11 mouse cellular contexts compared by ENCODE assay signal in the genomic region with DNA sequence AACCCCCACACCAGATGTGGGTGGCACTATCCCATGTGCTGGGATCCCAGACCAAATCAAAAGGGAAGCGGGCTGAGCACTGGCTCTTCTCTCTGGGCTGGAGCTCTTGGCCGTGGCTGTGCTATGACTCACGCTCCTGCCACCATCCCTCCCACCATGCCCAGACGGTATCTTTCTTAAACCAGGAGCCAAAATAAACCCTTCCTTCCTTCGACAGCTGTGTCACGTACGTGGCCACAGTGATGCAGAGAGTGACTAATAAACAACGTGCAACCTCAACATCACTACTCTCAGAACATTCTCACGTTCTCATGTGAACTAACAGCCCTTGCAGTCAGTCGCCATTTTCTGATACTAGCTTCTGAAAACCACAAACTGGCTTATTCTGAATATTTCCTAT. TPM values are rescaled to one million over a fixed set of nuclear protein-coding genes. Genes with fewer than 3 reads are reported as not detected.
DNase-seq lines count a peak whose midpoint lies in the region; ATAC-seq lines count a peak whose summit lies in the region.
"Had no signal": no experiment of that assay in that cellular context is flagged by ENCODE, and none has a peak within 500 bp of the region (broad histone marks: within the 10 kb centered on the region; RNA-seq: fewer than 3 reads in every experiment).

No protein-coding gene starts in this region.

- peak; percentile 30 to 69 for DNase-seq in frontal cortex, adult 2 months (ENCODE audit: extremely low spot score in 1 of 2, low spot score in 1 of 2)
- DNase-seq in frontal cortex, postnatal 14 days (ENCODE audit: low spot score in 2 of 2) = no peak
- DNase-seq in MN1 (ENCODE audit: low spot score) = peak; percentile 44
- peak; percentile 99 for DNase-seq in fibroblast of lung, adult 2 months (ENCODE audit: low read depth)
- peak; percentile 23 for DNase-seq in lung, postnatal 25 days (ENCODE audit: low spot score)
- DNase-seq in testis, postnatal 14 days (ENCODE audit: low spot score) = no peak
- no peak for DNase-seq in spleen, adult 12 weeks (ENCODE audit: low spot score)
- DNase-seq: layer of hippocampus, postnatal 36 days had no signal

- ATAC-seq in erythroblast, adult 5-6 weeks (replicated peaks; ENCODE audit: low FRiP score, poor library complexity, severe bottlenecking) = no peak
- ATAC-seq: forebrain, embryonic 15.5 days; hindbrain, postnatal 0 days had no signal

RNA-seq across cellular contexts. Expression of gene Podn, which starts 38.1 kb away (rescaled TPM):
- polyA plus RNA-seq in frontal cortex, adult 2 months (2012; rRNA removed) = 8.4 and 10.9 TPM in 2 replicates
- total RNA-seq in erythroblast, adult 5-6 weeks (2015; ENCODE audit: low replicate concordance) = not detected in 2 replicates
- total RNA-seq in erythroblast, adult 5-6 weeks (2017; ENCODE audit: low replicate concordance) = not detected in 2 replicates

Comparison
In these comparisons a context has a peak if more than half of its experiments do, and no peak if none do; other contexts are left out.
1. DNase-seq: peak in frontal cortex, adult 2 months (2 of 2), MN1 (single experiment), fibroblast of lung, adult 2 months (single experiment) and lung, postnatal 25 days (single experiment); none in frontal cortex, postnatal 14 days (0 of 2), testis, postnatal 14 days (single experiment) and spleen, adult 12 weeks (single experiment).